Mouse (Mus musculus): ENCODE data around the gene F3.

- TF ChIP-seq ELF1 (IDR thresholded peaks at IDR 0.05; ENCODE audit: low read depth, low read length), result no peak
- TF ChIP-seq CTCF (conservative IDR thresholded peaks at IDR 0.05 in 1 of 2, IDR thresholded peaks at IDR 0.05 in 1 of 2; ENCODE audit: low read depth in 2 of 2, low read length in 2 of 2), result no peak
- TF ChIP-seq MEF2A (IDR thresholded peaks at IDR 0.05; ENCODE audit: borderline replicate concordance, low read depth, low read length), result no peak
- TF ChIP-seq TCF12 (IDR thresholded peaks at IDR 0.05; ENCODE audit: low read depth, low read length), result no peak
Measured at GRCm38 (mm10) chr3:121686408-121686911, 36.9 kb upstream of the F3 start.
